ENCODE assay signal across 16 mouse cellular contexts in genomic region chr4:138800134-138800744, GRCm38 (mm10). TPM values are rescaled to one million over a fixed set of nuclear protein-coding genes. Genes with fewer than 3 reads are reported as not detected.
A peak's percentile ranks its signal among the peaks of the same experiment; 100 is the strongest.
DNase-seq lines count a peak whose midpoint lies in the region; ATAC-seq lines count a peak whose summit lies in the region.
"Had no signal": no experiment of that assay in that cellular context is flagged by ENCODE, and none has a peak within 500 bp of the region (broad histone marks: within the 10 kb centered on the region; RNA-seq: fewer than 3 reads in every experiment).

No protein-coding gene starts in this region.

- H3K9me3 ChIP-seq in hindbrain, embryonic 13.5 days, result no peaks in the 10 kb centered on the region
- H3K9me3 ChIP-seq in hindbrain, embryonic 11.5 days (ENCODE audit: control insufficient read depth, low read length), result no peaks in the 10 kb centered on the region
- H3K9me3 ChIP-seq in neural tube, embryonic 13.5 days, result no peaks in the 10 kb centered on the region
- H3K9me3 ChIP-seq: heart, embryonic 13.5 days had no signal

- DNase-seq in adrenal gland, postnatal 10 days, result peak; percentile 60
- DNase-seq in adrenal gland, postnatal 4 days (ENCODE audit: low spot score in 2 of 2), result no peak
- DNase-seq in hindbrain, embryonic 11.5 days (ENCODE audit: low spot score), result no peak
- DNase-seq in neural tube, embryonic 10.5 days (ENCODE audit: extremely low spot score, low spot score), result no peak
- DNase-seq in layer of hippocampus, adult 8-10 months (ENCODE audit: low spot score in 2 of 2), result no peak
- no peak for DNase-seq in urinary bladder, adult 2 months (ENCODE audit: low spot score)
- DNase-seq: adrenal gland, adult 2 months; cerebellum, postnatal 36 days; spleen, adult 18-20 months had no signal

- H3K4me3 ChIP-seq in hindbrain, embryonic 13.5 days, result no peak overlapping the region
- H3K4me3 ChIP-seq in hindbrain, embryonic 11.5 days (ENCODE audit: low read depth, low read length), result no peak overlapping the region
- no peak overlapping the region for H3K4me3 ChIP-seq in neural tube, embryonic 13.5 days
- H3K4me3 ChIP-seq: heart, embryonic 13.5 days; megakaryocyte, embryonic 14.5 days had no signal

- H3K36me3 ChIP-seq in hindbrain, embryonic 13.5 days, result no peaks in the 10 kb centered on the region
- H3K36me3 ChIP-seq in hindbrain, embryonic 11.5 days (ENCODE audit: control insufficient read depth, insufficient read depth, low read length), result no peaks in the 10 kb centered on the region
- no peaks in the 10 kb centered on the region for H3K36me3 ChIP-seq in neural tube, embryonic 13.5 days
- H3K36me3 ChIP-seq: heart, embryonic 13.5 days had no signal

- 0 out of 2 replicates have a peak, but pooled peaks cover 5% of the 10 kb centered on the region for H3K27me3 ChIP-seq in hindbrain, embryonic 13.5 days
- no peaks in the 10 kb centered on the region for H3K27me3 ChIP-seq in hindbrain, embryonic 11.5 days (ENCODE audit: control insufficient read depth, insufficient read depth, low read length)
- H3K27me3 ChIP-seq in neural tube, embryonic 13.5 days, result no peaks in the 10 kb centered on the region

- WGBS in hindbrain, embryonic 13.5 days, result 69% methylated on average over 12 of the region's 12 CpGs
- WGBS in hindbrain, embryonic 11.5 days, result 83% methylated on average over 12 of the region's 12 CpGs
- WGBS in neural tube, embryonic 13.5 days, result 52% methylated on average over 12 of the region's 12 CpGs

- peaks cover 16% of the 10 kb centered on the region for H3K4me1 ChIP-seq in hindbrain, embryonic 13.5 days (replicated peaks)
- no peaks in the 10 kb centered on the region for H3K4me1 ChIP-seq in hindbrain, embryonic 11.5 days (replicated peaks; ENCODE audit: control insufficient read depth, insufficient read depth, low read length)
- H3K4me1 ChIP-seq in neural tube, embryonic 13.5 days (replicated peaks), result peaks cover 19% of the 10 kb centered on the region

- 0 out of 2 replicates have a peak, but pooled peaks have one; percentile 28 for ATAC-seq in hindbrain, embryonic 13.5 days (ENCODE audit: low FRiP score)
- no peak for ATAC-seq in hindbrain, embryonic 11.5 days (ENCODE audit: low FRiP score)
- peak; percentile 52; the same call in 1 of the 2 replicates for ATAC-seq in neural tube, embryonic 13.5 days (ENCODE audit: low read depth)

- H3K9ac ChIP-seq in hindbrain, embryonic 13.5 days, result no peak overlapping the region
- H3K9ac ChIP-seq in hindbrain, embryonic 11.5 days (ENCODE audit: low read depth, low read length), result no peak overlapping the region
- H3K9ac ChIP-seq in neural tube, embryonic 13.5 days, result no peak overlapping the region
- H3K9ac ChIP-seq: heart, embryonic 13.5 days had no signal

- H3K27ac ChIP-seq in hindbrain, embryonic 13.5 days, result no peak overlapping the region
- no peak overlapping the region for H3K27ac ChIP-seq in hindbrain, embryonic 11.5 days (ENCODE audit: low read depth, low read length)
- H3K27ac ChIP-seq in neural tube, embryonic 13.5 days (replicated peaks), result peak overlapping the region; percentile 73
- H3K27ac ChIP-seq: heart, embryonic 13.5 days had no signal

- no peak overlapping the region for H3K4me2 ChIP-seq in hindbrain, embryonic 13.5 days
- H3K4me2 ChIP-seq in hindbrain, embryonic 11.5 days (replicated peaks; ENCODE audit: low read depth, low read length), result no peak overlapping the region
- no peak overlapping the region for H3K4me2 ChIP-seq in neural tube, embryonic 13.5 days
- H3K4me2 ChIP-seq: heart, embryonic 13.5 days had no signal

RNA-seq across cellular contexts. Expression of gene Pla2g2d, which starts 24.7 kb away (rescaled TPM):
- total RNA-seq in adrenal gland, postnatal 10 days (2021), result 1 to 10 TPM; 2.9 to 3.7 TPM
- 1 to 10 TPM; 1.1 to 1.4 TPM for total RNA-seq in adrenal gland, postnatal 4 days (2021)
- polyA plus RNA-seq in hindbrain, embryonic 13.5 days (2015; fragmentation: Nextera tagmentation; extraction: Ambion mirVana), result 0.90 and 1.8 TPM in 2 replicates
- 0.84 and 1.5 TPM in 2 replicates for polyA plus RNA-seq in hindbrain, embryonic 11.5 days (2014; fragmentation: Nextera tagmentation; extraction: Ambion mirVana)
- polyA plus RNA-seq in neural tube, embryonic 13.5 days (2015; fragmentation: Nextera tagmentation; extraction: Ambion mirVana), result 1.1 and 2.6 TPM in 2 replicates
- under 1 TPM; 0.23 to 0.62 (median 0.43) TPM for total RNA-seq in layer of hippocampus, adult 8-10 months (2022)
- polyA plus RNA-seq in urinary bladder, adult 2 months (2012; rRNA removed), result 5.2 and 6.4 TPM in 2 replicates
- total RNA-seq: G1E; neutrophil, adult 5-6 weeks had no signal
- polyA plus RNA-seq: forebrain, embryonic 11.5 days; G1E; heart, embryonic 13.5 days had no signal

RNA-seq across cellular contexts. Expression of gene Pla2g2f, which starts 42.8 kb away (rescaled TPM):
- total RNA-seq in adrenal gland, postnatal 10 days (2021), result 1 to 10 TPM; 8.9 to 9.0 TPM
- total RNA-seq in adrenal gland, postnatal 4 days (2021), result 10 to 100 TPM in 1 of 2 experiments, 1 to 10 TPM in 1; 9.7 to 10.1 TPM
- polyA plus RNA-seq in hindbrain, embryonic 13.5 days (2015; fragmentation: Nextera tagmentation; extraction: Ambion mirVana), result 0.06 and 0.13 TPM in 2 replicates
- 0.12 TPM in 1 of 2 replicates, not detected in the other for polyA plus RNA-seq in hindbrain, embryonic 11.5 days (2014; fragmentation: Nextera tagmentation; extraction: Ambion mirVana)
- polyA plus RNA-seq in neural tube, embryonic 13.5 days (2015; fragmentation: Nextera tagmentation; extraction: Ambion mirVana), result not detected in 2 replicates
- total RNA-seq in layer of hippocampus, adult 8-10 months (2022), result 1 to 10 TPM in 2 of 4 experiments, under 1 TPM in 2; 0.87 to 2.1 (median 1.1) TPM
- not detected in 2 replicates for polyA plus RNA-seq in urinary bladder, adult 2 months (2012; rRNA removed)
- total RNA-seq: neutrophil, adult 5-6 weeks had no signal
- polyA plus RNA-seq: G1E; heart, embryonic 13.5 days had no signal
